Mouse (Mus musculus): ENCODE results near the gene Ttc23.

Gene Ttc23

DNA sequence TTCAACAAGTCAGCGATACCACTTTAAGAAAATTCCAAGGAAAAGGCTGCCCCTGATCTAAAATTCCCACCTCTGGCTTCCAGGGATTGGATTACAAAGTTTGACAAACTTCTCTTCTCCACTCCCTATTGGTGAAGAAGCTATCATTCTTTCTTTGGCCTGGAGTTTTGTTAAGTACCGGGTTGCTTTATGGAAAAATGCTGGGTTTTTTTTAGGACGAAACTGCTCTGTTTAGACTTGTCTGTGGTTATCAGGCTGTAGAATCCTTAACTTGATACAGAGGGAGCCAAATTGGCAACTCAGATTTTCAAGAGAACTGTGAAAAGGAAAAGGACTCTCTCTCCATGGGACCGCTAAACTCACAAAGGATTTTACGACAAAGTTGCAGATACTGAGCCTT lies at the start of gene Ttc23:
TSS of gene Ttc23 (plus strand) at position 134 of the 400 bp plus-strand sequence.
- DNase-seq (ENCODE audit: low read depth, low spot score) = peak; percentile 68

DNA sequence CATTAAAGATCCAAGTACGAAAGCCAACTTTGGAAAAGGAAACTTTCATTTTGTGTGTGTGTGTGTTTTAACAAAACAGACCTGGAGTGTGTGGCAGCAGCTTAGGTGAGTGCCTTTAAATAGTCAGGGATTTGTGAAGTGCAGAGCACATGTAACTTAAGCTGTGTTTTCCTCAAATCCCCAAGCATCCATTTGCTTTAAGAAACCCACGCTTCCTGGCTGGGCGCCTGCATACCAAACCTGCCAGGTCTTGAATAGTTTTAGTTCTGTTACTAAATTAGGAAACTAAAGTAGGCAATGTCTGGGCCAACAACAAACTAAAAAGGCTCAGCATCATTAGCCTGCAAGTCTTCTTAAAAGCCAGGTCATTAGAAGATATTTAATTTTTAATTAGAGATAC lies 49.2 kb upstream of the Ttc23 start:
- no peak for DNase-seq (ENCODE audit: low read depth, low spot score)

DNA sequence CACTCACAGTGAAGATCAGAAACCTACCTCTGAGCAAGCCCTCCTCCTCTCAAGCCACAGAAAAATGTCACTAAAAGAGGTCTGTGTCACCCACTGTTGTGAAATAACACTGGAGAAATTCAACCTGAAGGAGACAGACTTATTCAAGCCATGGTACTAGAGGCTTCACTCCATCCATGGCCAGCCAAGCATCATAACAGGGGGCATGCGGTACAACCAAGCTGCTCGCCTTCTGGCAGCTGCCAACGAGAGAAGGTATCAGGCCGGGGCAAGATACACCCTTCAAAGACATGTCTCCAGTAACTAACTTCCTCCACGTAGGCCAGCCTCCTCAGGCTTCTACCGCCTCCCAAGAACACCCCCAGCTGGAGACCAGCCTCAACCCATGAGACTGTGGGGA lies 42.1 kb upstream of the Ttc23 start:
- no peak for DNase-seq (ENCODE audit: low read depth, low spot score)

DNA sequence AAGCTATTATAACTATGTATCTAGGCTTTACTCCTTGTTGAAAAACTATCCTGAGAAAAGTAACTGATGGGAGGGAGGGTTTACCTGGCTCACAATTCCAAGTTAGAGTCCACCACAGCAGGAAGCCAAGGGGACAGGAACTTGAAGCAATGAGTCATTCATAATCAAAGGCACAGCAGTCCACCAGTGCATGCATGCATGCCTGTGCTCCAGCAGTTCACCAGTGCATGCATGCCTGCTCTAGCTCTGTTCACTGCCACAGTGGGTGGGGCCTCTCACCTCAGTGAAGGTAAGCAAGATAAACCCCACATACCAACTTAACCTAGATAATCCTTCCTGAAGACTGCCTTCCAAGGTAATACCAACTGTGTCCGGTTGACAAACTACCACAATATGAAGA lies 41.0 kb upstream of the Ttc23 start:
- no peak for DNase-seq (ENCODE audit: low read depth, low spot score)

DNA sequence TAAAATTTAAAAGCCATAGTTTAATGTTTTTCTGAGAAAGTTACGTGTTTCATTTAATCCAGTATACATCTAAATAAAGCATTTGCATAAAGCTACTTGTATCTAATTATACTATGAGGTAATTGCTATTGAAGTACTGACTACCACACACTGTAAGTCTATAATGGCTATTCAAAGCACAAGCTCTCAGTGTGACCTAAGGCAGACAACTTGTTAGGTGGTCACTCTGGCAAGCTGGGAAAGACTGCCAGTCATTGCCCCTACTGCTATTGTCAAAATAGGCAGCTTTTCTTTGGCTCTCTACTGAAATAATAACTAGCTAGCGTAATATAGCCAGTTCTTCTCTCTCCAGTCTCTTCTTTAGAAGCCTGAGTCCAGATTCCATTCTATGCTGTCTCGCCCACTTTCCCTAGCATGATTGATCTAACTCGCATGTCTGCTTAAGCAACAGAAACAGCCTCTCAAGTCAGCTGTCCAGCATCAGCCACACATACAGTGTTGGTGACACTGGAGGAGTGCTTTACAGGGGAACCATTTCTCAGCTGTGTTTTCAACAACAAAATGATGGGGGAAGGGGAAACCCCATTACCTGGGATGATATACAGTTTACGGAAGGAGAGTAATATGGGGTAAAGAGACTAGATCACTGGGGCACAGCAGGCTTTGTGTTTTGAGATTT lies 39.4 kb upstream of the Ttc23 start:
- no peak for DNase-seq (ENCODE audit: low read depth, low spot score)

DNA sequence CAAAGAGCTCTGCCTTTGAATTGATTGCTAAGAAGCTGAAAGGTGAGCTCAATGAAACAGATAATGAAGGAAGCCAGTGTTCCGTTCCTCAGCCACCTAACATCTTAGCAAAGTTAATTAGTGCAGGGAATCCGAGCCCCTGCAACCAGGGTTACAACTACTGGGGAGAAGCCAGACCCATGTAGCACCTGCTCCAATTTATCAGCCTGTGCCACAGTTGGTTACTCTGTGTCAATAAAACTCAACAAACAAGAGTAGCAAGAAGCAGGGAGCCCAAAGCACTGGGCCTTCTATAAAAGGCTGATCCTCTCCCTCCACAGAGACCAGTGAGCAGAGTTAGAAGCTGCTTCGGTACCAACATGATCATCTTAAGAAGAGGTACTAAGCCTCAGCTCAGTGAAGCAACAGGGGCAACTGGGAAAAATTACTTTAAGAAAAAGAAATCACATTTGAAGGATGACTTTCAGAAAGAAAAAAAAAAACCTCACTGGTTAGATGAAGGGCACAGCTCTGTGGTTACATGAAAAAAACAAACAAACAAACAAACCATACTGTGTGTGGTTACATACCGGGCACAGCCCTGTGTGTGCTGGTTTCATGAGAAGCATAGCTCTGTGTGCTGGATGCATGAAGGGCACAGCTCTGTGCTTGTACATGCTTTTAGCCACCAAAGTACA lies 38.7 kb upstream of the Ttc23 start:
- no peak for DNase-seq (ENCODE audit: low read depth, low spot score)

DNA sequence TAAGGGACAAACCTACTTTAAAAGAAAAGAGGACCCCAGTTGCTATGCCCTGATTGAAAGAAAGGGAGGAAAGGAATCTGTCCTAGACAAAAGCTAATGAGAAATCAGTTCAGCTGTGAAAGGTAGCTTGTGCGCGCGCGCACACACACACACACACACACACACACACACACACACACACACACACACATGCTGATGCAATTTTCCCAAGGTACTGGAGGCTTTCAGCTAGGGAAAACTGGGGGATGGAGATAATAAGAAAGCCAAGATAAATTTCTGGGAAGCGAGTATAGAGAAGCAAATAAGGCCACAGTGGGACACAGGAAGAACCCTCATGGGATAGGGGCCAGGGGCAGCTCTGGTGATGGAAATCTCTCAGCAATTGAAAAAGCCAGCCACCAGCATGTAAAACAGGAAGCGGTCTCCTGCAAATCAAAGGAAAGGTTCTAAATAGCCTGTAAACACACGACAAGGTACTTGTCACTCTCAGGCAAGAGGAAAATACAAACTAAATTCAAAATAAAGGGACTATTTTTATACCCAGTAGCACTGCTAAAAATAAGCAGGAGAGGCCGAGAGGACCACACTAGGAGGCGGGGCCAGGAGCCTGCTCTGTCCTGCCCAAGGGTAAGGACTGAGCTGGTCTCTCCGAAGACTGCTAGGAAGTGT lies 33.3 kb upstream of the Ttc23 start:
- no peak for DNase-seq (ENCODE audit: low read depth, low spot score)

DNA sequence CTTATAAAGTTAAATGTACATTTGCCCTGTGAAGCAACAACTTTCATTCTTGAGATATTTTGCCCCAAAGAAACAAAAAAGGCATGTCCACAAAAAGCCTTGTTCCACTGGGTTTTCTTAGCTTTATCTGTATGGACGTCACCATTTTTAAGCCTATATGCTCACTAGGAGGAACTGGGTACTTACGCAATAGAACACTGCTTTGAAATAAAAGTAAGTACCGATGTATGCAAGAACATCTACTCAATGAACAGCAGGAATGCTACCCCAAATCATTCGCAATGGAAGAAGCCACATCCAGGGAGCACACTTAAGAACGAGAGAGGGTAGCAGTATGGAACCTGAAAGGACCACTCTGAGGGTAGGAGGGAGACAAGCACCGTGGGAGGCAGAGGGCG lies 32.7 kb upstream of the Ttc23 start:
- no peak for DNase-seq (ENCODE audit: low read depth, low spot score)

DNA sequence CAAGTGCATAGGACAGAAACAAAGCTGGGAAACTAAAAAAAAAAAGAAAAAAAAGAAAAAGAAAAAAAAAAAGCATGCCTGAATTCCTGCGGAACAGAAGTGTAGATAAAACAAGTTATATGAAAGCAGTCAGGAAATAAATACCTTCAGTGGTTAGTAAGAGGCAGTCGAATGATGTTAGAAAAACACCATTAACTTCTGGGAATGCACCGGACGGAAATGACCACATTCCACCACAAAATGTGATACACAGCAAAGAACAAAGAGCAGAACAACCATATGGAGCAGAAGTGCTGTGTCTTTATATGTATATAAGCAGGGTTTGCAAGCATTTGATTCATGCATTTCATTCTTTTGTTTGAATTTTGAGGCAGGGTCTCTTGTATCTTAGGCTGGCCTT lies 30.3 kb upstream of the Ttc23 start:
- no peak for DNase-seq (ENCODE audit: low read depth, low spot score)

DNA sequence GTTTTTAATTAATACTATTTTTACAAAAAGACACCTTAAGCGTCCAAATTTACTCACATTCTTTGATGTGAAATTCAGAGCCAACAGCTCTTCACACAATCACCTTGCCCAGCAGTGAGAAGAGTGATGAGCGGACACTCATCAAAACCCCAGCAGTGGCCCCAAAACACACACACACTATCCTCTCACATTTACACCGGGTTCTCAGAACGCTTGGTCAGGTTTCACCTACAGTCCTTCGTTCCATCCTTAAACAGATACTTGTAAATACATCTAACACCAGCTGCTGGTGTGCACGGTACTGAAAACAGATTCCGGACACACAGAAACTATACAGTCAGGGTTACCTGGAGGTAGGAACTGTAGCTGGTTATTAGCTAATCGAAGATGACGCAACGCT lies 29.6 kb upstream of the Ttc23 start:
- no peak for DNase-seq (ENCODE audit: low read depth, low spot score)

DNA sequence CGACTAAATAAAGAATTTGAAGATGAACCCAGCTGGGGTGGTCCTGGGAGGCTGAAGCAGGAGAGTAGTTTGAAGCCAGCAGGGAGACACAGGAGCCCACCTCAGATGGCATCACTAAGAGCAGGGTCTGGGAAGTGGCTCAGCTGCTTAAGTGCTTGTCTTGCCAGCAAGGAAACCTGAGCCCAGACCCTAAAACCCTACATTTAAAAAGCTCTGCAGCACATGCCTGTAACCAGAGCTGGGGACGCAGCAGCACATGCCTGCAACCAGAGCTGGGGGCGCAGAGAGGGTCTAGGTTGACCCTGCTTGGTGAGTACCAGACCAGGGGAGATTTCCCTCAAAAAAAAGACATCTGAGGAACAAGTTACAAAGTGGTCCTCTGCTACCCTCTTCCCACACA lies 28.9 kb upstream of the Ttc23 start:
- no peak for DNase-seq (ENCODE audit: low read depth, low spot score)

DNA sequence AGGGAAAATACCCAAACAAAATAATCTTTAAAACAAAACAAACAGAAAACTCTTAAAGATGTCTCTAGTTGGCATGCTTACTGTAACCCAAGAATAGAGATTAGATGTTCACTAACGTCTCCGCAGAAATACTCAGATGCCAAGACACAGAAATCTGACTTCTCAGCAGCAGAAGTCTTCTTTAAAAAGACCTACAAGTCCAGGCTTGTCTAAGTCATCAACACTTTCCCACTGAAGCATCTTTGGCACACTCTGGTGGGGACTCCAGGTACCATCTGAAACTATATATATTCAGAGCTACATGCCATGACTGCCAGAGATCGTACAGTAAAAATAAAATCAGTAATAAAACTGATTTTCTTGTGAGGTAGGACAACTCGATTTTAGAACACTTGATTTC lies 27.4 kb upstream of the Ttc23 start:
- DNase-seq (ENCODE audit: low read depth, low spot score) = no peak

DNA sequence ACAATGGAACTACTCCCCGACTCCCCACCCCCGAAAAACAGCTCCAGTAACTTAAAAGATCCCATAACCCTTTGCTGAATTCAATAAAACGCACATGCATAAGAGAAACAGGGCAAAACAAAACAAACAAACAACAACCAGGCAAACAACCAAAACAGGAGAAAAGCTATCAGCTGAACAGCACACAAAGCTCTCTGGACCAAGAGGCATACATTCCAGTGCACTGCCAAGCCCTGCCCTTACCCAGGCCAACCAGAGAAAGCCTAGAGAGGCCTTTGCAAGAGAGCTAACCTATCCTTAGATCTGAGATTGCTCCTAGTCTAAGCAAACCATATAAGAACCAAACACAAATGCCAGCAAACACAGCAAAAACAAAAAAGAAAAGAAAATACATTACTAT lies 25.1 kb upstream of the Ttc23 start:
- DNase-seq (ENCODE audit: low read depth, low spot score) = no peak

DNA sequence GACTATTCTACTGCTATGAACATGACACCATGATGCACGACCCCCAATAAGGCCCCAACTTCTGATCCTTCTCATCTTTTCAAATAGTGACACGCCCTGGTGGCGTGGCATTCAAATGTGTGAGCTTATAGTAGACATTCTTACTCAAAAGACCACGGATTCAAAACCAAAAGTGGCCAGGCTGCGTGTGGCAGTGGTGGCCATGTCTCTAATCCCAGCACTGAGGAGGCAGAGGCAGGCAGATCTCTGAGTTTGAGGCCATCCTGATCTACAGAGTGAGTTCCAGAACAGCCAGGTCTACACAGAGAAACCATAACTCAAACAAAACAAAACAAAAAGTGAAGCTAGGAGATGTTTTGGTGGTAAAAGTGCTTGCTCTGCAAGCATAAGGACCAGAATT lies 20.5 kb upstream of the Ttc23 start:
- DNase-seq (ENCODE audit: low read depth, low spot score) = no peak

DNA sequence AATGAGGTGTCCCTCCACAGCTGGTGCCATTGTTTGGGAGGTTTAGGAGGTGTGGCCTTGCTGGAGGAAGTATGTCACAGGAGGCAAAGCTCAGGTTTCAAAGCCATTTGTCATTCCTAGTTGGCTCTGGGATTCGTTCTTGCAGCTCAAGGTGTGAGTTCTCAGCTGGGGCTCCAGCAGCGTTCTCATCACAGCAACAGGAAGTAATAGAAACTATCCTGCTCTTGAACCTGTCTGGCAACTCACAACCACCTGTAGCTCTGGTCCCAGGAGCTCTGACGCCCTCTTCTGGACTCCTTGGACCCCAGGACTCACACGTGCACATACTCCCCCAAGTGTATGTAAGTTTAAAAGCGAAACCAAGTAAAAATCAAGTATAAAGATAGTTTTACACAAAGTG lies 17.5 kb upstream of the Ttc23 start:
- DNase-seq (ENCODE audit: low read depth, low spot score) = no peak

DNA sequence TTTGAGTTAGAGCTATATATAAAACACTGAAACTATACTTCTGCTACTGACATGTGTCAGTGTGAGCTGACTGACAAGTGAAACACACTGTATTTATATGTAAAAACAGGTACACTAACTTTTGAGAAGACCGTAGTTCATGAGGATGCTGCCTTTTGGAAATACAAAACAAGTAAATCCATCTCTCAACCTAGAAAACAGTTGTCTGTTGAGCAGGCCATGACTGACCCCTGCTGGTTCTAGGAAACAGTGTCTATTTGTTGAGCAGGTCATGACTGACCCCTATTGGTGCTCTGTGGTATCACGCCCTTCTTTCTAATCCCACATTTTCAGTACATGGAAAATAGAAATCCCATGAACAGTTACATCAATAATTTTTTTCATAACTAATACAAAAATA lies 16.4 kb upstream of the Ttc23 start:
- peak; percentile 67 for DNase-seq (ENCODE audit: low read depth, low spot score)

DNA sequence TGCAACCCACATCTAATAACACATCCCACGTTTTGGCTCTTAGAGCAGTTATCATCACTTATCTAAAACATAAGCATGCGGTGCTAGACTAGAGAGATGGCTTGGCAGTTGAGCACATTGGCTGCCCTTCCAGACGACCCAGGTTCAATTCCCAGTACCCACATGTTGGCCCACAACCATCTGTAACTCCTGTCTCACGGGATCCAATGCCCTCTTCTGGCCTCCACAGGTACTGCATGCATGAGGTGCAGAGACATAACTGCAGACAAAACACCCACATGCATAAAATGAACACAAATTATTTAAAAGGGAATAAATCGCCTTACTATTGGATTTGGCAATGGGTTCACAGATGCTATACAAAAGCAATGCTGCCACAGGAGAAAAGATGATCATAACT lies 14.8 kb upstream of the Ttc23 start:
- DNase-seq (ENCODE audit: low read depth, low spot score) = no peak

DNA sequence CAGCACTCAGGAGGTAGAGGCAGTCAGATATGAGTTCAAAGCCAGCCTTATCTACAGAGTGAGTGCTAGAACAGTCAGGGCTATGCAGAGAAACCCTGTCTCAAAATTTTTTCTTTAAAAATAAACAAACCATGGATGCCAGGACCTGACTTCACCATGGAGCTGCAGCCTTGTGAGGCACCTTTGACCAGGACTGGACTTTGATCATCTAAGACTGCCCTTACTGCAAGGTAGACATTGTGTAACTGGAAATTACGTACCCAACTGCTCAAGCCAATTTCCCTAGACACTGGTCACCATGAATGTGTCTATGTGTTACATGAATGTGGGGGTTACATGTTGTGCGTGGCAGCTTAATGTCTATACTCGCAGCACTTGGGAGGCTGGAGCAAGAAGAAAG lies 13.0 kb upstream of the Ttc23 start:
- DNase-seq (ENCODE audit: low read depth, low spot score) = no peak

DNA sequence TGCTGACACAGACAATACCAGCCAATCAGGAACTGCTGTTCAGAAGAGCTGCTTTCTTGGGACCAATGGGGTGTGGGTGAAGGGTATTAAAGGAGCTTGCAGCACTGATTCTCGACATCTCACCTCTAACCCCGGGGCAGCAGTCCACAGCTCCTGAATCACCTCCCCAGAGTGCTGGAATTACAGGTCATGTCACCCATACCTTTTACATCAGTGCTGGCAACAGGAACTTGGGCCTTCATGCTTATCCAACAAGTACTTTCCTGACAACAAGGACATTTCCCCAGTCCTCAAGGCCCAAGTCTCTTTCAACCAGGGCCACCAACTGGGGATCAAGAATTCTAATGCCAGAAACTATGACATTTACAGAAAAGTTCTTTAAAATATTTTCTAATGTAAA lies 11.0 kb upstream of the Ttc23 start:
- no peak for DNase-seq (ENCODE audit: low read depth, low spot score)

DNA sequence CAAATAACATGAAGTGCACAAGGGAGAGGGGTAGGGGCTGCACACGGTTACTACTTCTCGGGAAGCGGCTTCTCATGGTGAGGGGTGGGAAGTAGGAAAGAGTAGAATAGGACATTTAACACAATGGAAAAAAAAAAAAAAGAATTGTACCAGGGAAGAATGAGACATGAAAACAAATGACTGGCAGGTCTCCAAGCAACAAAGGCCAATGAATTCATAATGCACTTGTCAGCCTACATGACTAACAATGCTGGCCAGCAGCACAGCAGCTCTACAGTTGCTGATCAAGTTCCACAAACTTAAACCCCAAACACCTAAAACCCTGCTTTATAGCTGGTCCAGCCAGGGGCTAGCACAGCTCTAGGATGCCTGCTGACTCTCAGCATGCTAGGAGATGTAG lies 8.2 kb upstream of the Ttc23 start:
- no peak for DNase-seq (ENCODE audit: low read depth, low spot score)

DNA sequence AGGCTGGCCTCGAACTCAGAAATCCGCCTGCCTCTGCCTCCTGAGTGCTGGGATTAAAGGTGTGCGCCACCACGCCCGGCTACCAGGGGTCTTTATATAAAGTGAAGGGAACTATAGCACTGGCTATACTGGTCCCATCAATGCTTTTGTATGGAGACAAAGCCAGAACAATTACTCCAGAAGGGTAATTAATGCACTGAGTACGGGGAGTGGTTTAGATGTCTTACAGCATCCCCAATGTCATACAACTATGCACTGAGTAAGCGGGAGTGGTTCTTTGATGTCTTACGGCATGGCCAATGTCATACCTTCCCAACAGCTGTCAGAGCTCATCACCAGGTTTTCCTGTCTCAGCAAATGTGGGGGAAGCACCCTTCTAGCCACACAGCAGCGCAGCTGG lies 4.3 kb upstream of the Ttc23 start:
- no peak for DNase-seq (ENCODE audit: low read depth, low spot score)

DNA sequence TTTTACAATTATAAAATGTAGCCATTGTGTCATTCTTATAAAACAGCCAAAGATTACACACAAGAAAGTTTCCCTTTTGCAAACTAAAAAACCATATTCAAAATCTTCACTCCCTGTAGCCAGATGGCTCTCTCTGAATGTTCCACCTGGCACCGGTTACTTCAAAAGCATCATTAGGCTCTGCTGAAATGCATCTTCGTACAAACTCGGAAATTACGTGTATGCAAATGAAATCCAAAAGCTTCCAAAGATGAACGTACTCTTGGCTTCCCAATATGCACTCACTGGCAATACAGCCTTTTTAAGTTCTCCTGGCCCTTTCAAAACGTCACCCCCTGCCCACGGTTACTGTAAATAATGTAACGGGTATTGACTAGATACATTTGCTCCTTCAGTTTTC lies 2.9 kb upstream of the Ttc23 start:
- no peak for DNase-seq (ENCODE audit: low read depth, low spot score)
